Mouse (Mus musculus) lung, postnatal 14 days (tissue): ENCODE measurements around the gene Zfp114.

Source experiments
- DNase-seq: peaks from one replicate; pipeline ENCODE4 v3.0.0; 2021

Zfp114 gene

DNA sequence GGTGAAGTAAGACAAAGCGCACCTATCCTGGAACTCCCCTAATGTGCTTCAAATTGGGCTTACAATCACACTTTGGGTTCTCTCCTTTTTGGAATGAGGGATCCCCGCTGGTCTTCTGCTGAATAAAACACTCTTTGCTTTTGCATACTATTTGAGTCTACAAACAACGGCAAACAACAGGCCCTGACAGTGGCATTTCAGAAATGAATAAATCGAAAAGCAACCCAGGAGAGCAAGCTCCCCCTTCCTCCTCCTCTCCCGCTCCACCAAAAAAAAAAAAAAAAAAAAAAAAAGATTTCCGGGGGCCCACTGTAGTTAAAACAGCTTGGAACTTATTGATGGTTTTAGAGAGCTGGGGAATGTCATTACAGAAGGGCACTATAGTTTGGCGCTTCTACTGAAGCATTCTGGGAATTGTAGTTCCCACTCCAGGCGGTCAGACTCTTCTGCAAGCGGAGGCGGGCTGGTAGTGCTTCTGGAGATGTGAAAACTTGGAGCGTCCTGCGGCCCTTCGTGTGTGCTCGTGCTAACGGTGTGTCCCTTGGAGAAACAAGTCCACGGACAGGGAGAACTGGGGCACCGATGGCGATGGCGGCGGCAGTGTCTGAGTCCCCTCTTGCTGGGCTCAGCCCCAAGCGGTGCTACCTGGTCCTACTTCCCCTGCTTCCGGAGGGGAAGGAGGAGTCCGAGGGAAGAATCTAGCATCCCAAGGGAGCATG, at the start of gene Zfp114:
TSS of gene Zfp114 (plus strand) at position 443 of the 719 bp plus-strand sequence.
- DNase-seq: peak; percentile 42

DNA sequence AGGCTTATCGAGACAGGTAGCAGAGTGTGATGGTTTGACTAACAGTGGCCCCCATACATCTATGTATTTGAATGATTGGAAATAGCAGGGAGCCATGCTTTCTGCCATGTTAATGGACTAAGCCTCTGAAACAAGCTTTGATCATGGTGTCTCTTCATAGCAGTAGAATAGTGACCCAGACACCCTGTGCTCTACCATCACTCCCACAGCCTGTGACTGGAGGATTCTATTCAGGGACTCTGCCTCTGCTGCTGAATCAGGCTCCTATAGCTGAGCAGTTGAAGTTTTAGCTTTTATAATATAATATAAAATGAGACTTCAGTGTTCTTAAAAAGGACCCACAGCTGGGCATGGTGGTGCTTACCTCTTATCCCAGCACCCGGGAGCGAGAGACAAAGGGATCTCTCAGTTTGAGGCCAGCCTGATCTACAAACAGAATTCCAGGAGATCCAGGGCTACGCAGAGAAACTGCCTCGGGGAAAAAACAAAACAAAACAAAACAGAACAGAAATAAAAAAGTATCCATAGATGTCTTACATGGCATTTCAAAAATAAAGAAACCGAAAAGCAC, 41.4 kb upstream of the Zfp114 start:
- DNase-seq: no peak

DNA sequence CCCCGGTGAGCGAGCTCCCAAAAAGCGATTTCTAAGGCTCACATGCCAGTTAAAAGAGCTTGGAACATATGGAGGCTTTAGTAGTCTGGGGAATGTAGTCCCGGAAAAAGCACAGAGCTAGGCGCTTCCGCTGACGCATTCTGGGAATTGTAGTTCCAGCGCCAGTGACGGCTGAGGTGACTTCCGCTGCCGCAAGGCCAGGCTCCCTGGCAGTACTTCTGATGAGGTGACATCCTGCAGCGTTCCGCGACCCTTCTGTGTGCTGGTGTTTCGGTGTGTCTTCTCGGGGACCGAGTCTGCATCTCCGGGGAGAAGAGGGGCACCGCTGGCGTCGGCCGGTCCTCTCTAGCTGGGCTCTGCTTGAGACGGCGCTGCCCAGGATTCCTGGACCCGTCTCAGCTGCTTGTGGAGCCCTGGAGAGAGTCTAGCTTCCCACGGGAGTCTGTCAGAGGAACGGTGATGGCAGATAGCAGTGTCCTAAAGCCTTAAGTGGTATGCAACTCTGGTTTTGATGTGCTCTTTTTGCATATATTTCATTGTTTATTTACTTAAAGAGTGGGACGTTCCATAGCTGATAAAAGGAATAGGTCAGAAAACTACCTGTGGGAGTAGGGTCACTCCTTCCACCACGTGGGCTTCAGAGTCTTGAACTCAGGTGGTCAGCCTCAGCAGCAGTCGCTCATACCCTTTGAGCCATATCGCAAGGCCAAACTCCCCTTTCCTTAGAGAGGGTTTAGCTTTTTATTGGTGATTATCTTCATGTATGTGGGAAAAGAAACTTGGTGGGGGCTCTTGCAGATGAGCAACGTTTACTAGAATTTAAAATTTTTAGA, 40.6 kb upstream of the Zfp114 start, which contains the start of gene Zfp235:
TSS of gene Zfp235 (plus strand) at position 174 of the 833 bp plus-strand sequence.
- peak; percentile 83 for DNase-seq

DNA sequence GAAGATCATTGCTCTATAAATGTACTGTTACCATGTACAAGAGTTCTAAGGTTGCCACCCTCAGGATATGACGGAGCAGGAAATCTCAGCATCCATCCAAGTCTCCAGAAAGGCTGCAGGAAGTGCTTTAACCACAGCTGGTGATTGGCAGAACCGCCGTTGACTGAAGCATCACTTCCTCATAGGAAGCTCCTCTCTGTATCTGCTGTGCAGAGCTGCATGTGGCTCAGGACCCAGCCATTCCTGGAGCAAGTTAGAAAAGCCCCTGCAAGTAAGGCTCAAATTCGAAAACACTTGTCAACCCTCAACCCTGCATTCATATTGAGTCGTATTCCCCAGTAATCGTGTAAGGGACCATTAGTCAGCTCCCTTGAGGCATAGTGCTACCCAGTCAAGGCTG, 32.3 kb upstream of the Zfp114 start:
- DNase-seq: no peak

DNA sequence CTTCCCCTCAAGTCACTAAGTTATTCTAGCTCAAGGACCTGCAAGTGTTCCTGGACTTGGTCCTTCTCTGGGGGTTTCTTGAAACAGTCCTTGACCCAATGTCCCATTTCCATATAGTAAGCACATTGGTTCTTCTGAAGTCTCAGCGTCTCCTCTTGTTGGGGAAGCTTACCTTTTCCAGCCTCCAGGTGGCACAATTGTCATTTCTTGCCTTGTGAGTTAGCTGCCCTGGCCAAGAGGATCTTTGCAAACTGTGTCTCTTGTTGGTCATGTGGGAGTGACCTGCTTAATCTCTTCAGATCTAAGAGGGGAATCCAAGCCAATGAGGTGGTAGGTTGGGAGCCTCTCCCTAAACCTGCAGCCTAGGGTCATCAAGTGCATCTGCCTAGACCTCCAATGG, 21.6 kb upstream of the Zfp114 start:
- peak; percentile 9 for DNase-seq

DNA sequence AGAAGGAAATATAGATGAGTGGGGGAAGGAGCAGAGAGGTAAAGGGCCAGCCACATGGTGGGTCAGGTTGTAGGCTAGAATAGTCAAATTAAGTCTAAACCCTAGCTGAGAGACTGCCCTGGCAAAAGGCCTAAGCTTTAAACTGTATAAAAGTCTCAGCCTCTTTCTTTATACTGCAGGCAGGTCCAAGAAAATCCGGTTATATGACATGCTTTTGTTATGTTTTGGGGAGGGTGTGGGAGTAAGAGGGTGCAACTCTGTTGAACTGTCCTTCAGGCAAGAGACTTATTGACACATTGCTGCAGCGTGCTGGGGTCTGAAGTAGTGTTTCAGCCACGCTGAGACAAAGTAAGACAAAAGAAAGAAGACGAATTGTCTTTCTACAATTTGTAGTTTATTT, 2.7 kb upstream of the Zfp114 start:
- no peak for DNase-seq

DNA sequence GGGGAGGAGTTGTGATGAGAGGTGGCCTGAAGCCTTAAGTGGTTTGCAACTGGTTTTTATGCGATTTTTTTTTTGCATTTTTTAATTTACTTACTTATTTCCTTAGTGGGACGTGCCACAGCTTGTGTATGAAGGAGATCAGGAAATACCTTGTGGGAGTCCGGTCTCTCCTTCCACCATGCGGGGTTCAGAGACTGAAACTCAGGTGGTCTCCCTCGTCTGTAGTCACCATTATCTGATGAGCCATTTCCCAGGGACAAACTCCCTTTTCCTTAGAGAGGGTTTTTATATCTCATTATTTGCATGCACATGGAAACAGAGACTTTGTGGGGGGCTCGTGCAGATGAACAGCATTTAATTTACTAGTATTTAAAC, 464 bp downstream of the Zfp114 start:
- DNase-seq: no peak

DNA sequence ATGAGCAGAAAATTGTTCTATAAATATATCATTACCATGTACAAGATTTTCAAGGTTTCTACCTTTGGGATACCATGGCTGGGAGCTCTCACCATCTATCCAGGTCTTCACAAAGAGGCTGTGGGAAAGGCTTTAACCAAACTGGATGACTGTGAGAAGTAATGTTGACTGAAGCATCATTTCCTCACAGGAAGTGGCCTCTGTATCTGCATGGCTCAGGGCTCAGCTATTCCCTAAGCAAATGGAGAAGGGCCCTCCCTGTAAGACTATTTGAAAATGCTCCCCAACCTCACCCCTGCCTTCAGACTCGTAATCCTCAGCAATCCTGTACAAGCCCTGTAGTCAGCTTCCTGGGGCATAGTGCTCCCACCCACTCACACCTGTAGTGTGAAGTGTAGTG, 12.8 kb downstream of the Zfp114 start:
- DNase-seq: no peak

DNA sequence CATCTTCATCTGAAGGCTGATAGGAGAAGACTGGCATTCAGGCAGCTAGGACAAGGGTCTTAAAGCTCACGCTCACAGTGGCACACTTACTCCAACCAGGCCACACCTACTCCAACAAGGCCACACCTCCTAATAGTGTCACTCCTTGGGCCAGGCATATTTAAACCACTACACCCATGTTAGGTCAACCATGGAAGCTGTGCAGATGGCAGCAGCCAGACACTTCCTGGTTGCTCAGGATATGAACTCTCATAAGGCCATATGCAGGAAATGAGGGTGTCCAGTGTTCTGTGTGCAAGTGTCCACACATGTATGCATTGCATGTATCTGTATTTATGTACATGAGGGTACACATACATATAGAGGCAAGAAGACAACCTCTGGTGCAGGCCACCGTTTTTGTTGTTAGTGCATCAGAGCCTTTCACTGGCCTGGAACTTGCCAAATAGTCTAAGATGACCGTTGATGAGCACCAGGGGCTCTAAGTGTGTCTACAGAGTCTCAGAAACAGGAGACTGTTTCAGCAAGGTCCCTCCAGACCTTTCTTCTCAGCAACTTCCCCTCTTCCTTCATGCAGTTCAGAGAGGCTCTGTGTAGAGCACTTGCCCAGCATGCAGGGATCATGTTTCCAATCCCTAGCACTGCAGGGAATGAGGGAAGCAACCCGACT, 14.2 kb downstream of the Zfp114 start:
- DNase-seq: no peak

DNA sequence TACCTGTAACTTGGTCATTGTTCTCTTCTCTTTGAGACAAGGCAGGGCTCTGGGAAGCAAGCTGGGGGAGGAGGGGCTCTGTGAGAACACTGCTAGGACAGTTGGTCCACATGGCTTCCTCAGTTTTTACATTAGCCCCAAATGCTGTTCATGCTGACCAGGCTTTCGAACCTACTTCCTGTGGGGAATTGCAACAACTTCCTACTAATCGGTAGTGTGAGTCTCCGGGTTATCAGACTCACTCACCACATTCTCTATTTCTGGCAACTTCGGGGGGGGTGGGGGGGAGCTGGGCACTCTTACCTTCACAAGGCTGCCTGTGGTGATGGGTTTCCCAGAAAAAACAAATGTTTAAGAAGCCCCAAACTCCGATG, 14.7 kb downstream of the Zfp114 start:
- no peak for DNase-seq

DNA sequence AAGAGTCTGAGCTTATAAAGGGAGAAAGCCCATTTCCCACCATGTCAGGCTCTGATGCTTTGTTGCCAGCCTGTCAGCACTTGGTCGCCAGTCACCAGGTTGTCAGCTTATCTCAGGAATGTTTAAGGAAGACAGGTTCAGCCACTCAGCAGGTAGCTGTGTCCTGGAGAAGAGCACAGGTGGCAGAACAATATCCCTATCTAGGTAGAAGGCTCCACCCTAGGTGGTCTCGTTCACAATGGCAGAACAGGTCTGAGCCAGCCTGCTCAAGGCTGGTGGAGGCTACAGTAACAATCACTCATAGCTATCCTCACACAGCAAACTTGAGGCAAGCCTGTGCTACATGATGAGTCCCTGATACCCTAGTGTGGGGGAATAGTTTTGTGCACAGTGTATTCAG, 16.5 kb downstream of the Zfp114 start:
- DNase-seq: no peak

DNA sequence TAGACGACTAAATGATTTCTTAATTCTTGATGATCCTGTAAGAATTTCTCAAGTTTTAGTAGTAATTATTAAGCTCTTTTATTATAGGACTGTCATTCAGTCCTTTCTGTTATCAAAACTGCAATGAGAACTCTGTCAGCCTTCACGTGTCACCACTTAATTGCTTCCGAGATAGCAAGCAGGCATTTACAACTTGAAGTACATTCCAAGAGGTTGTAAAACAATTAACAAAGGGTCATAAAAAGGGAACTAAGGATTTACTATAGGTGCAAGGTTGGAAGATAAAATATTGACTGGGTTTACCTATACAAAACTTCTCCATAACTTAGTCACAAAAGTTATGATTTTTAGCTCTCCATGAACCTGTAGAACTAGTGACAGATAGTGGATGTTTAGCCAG, 18.3 kb downstream of the Zfp114 start:
- no peak for DNase-seq

DNA sequence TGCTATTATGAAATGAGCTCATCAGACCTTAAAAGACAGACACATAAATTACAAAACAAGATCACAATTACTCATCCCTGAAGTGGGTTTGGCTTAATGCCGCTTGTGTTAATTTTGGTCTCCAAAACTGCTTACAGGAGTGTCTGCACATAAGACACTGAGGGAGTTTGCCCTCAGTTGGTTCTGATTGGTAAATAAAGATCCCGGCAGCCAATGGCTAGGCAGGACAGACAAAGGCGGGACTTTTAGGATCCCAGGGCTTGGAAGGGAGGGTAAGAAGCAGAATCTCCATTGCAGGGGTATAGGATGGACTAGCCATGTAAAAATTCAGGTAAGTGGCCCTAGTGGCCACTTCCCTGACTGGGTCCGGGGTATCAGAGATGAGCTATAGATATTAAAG, 22.1 kb downstream of the Zfp114 start:
- DNase-seq: no peak

DNA sequence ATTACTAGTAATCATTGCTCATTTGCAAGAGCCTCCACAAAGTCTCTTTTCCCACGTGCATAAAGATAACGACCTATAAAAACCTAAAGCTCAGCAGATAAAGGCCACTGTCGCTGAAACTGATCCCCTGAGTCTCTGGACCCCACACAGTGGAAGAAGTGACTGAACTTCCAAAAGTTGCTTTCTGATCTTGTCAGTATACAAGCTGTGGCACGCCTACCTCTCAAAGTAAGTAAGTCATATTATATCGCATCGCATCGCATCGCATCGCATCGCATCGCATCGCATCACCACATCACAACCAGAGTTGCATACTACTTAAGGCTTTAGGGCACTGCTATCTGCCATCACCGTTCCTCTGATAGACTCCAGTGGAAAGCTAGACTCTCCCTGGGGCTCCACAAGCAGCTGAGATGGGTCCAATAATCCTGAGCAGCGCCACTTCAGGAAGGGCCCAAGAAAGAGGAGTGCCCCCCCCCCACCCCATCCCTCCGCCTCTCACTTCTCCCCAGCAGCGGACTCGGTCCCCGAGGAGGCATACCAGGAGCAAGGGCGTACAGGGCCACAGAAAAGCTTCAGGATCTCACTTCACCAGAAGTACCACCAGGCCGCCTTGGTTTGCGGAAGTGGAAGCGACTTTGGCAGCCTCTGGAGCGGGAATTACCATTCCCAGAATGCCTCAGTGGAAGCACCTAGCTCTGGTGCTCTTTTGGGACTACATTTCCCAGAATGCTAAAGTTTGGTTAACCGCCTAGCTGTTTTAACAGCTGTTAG, 32.8 kb downstream of the Zfp114 start:
- peak; percentile 62 for DNase-seq

DNA sequence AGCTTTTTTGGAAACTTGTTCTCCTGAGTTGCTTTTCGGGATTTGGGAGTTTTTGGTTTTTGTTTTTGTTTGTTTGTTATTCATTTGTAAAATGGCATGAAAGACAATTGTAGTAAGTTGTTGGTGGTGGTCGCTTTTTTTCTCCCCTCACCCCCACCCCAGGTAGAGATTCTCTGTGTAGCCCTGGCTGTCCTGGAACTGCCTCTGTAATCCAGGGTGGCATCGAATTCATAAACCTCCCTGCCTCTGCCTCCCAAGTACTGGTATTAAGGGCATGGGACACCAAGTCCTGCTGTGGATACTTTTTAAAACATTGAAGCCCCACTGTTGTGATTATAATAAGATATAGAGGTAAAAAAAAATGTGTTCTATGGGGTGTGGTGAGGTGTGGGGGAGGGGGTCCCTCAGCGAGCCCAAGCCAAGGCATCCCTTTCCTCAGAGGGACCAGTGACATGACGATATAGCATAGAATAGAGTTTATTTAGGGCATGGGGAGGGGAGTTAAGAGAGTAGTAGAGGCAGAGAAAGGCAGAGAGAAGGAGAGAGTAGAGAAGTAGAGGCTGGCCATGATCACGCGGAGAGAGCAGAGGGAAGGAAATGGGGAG, 33.5 kb downstream of the Zfp114 start:
- no peak for DNase-seq

DNA sequence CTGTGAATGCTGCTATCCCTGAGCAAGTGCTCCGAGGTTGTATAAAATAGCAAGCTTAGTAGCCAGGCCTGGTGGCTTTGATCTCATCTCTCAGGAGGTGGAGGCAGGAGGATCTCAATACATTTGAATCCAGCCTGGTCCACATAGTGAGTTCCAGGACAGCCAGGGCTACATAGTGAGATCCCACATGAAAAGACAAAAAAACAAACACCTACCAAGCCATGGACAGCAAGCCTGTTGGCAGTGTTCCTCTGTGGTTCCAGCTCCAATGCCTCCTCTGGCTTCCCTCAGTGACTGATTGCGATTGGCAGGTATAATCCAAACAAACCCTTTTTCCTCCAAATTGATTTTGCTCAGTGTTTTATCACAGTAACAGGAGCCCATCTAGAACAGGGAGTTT, 35.4 kb downstream of the Zfp114 start:
- no peak for DNase-seq

DNA sequence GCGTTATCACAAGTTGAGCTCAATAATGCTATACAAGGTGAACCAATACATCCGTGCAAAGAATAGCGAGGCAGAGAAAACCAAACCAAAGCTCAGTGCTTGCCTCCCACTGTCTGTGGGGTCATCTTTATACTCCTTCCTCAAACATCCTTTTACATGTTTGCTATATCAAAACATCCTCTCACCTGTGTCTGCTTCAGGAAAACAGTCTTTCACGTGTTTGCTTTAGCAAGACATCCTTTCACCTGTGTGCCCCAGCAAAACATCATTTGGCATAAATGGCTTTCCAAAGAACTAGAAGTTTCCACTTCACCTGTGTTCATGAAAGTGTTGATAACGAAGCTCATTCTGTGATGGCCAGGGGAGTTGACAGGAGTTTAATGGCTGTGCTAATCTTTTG, 36.5 kb downstream of the Zfp114 start, which contains the start of gene Zfp111:
TSS of gene Zfp111 (minus strand) at position 101 of the 400 bp plus-strand sequence.
- no peak for DNase-seq
